Mouse (Mus musculus) CH12F3 (cell line): ENCODE results near the gene Gm20716.

ENCODE experiments used
- in situ Hi-C: fragments of 300-500 bp; cut with MboI; formaldehyde crosslinking; loops from 2 replicates; pipeline ENCODE4 v1.14.3; 2020; ENCODE audit warnings: low sequenced_read_pairs

The Gm20716 gene

DNA sequence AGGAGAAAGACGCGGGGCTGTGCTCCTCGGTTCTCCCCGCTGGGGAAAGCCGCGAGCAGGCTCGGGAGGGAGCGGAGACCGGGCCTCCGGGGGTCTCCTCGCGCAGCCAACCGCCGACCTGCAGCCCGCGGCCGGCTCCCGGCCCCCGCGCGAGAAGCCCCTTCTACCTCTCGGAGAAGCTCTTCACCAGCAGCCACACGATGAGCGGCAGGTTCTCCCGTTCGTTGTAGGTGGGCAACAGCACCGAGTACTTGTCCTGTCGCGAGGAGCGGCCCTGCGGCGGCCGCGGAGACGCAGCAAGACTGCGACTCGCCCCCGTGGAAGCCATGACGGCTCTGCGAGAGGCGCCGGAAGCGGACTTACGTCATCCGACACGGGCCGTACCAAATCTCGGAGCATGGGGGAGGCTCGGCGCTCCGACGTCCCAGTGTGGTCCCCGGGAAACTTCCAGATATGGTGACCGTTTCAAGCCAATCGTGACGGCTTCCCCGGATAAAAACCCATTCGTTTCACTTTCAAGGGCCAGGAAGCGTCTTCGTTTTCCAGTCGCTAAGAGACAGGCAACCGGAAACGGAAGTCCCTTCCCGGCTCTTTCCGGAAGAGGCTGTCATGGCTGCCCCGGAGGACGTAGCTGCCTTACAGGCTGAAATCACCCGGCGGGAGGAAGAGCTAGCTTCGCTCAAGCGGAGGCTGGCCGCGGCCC is at the start of gene Gm20716, which contains the start of the genes Dpm1 and Mocs3:
Gm20716 (minus strand) TSS at position 339 of the 703 bp plus-strand sequence.
Dpm1 (minus strand) TSS at position 566 of the 703 bp plus-strand sequence.
Mocs3 (plus strand) TSS at position 597 of the 703 bp plus-strand sequence.
- in situ Hi-C loops, result no loop called here

DNA sequence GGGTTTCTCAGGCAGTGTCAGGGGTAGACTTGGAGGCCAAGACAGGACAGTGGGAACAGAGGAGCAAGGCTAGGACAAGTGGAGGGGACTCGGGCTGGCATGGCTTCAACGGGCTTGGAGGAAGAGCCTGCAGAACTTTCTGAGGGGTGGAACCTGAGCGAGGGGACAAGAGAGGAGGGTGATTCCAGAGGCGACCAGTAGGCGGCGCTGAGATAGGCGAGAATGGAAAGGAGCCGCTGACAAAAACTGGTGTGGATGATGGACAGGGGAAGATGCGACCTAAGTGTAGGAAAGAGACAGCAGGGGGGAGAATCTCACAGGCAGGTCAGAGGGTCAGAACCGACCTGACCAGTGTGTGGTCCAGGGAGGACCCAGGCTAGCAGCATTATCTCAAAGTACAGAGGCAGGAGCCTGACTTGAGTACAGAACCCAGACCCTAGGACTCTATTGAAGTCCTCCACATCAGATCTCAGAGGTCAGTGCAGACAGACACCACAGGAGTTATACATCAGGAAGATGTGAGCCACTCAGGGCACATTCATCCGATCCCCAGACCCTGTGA is 44.3 kb upstream of the Gm20716 start:
- in situ Hi-C loops, result loop anchor here (25.0 kb wide), 1 partner anchor 363 kb away; no protein-coding TSS in a partner anchor

GRCm38 (mm10) chr2:168273387-168273786 is 43.2 kb upstream of the Gm20716 start:
- in situ Hi-C loops, result loop anchor here (25.0 kb wide), 1 partner anchor 364 kb away; no protein-coding TSS in a partner anchor

DNA sequence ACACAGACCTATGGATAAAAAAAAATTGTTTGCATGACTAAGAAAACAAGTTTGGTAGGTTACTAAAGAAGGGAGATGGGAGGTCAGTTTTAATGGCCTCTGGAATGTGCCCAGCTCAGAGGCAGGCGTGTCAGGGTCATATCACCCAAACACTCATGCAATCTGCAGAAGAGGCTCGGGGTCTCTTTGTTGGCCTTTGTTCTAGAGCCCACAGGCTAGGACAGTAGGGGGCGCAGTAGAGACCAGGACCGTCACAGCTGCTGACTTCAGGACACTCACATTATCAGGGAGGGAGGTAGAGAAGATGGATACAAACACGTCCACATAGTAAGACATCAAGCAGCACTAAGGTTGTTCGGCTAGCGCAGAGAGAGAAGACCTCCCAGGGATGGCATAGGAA is 37.9 kb upstream of the Gm20716 start:
- in situ Hi-C loops, result loop anchor here (25.0 kb wide), 1 partner anchor 369 kb away; no protein-coding TSS in a partner anchor

- in situ Hi-C loops, result loop anchor here (25.0 kb wide), 1 partner anchor 376 kb away; no protein-coding TSS in a partner anchor
Measured at GRCm38 (mm10) chr2:168260900-168261299, 30.7 kb upstream of the Gm20716 start.

DNA sequence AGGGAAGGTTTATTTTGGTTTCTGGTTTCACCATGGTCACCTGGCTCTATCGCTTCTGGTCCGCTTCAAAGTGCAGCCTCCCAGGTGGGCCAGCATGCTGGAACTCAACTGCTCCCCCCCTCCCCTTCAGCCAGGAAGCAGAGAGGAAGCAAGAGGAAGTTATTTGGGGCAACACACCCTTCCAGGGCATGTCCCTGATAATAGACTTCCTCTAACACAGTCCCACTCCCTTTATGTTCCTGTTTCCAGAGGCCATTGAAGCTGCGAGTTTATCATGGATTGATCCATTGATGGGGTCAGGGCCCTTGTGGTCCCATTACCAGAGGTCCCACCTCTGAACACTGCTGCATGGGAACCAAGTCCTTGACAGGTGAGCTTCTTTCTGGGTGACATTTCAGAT is 30.0 kb upstream of the Gm20716 start:
- in situ Hi-C loops, result loop anchor here (25.0 kb wide), 1 partner anchor 377 kb away; no protein-coding TSS in a partner anchor

- in situ Hi-C loops, result loop anchor here (10.0 to 25.0 kb wide), 2 partner anchors 186 to 378 kb away; no protein-coding TSS in a partner anchor
Measured at GRCm38 (mm10) chr2:168259046-168259445, 28.9 kb upstream of the Gm20716 start.

- in situ Hi-C loops, result loop anchor here (10.0 to 25.0 kb wide), 2 partner anchors 188 to 380 kb away; no protein-coding TSS in a partner anchor
Measured at GRCm38 (mm10) chr2:168257188-168257587, 27.0 kb upstream of the Gm20716 start.

- in situ Hi-C loops, result loop anchor here (10.0 to 25.0 kb wide), 2 partner anchors 188 to 381 kb away; no protein-coding TSS in a partner anchor
Measured at GRCm38 (mm10) chr2:168256506-168256905, 26.3 kb upstream of the Gm20716 start.

- in situ Hi-C loops, result loop anchor here (10.0 to 25.0 kb wide), 2 partner anchors 191 to 383 kb away; no protein-coding TSS in a partner anchor
Measured at GRCm38 (mm10) chr2:168253822-168254221, 23.7 kb upstream of the Gm20716 start.

- in situ Hi-C loops, result loop anchor here (10.0 to 25.0 kb wide), 2 partner anchors 192 to 385 kb away; no protein-coding TSS in a partner anchor
Measured at GRCm38 (mm10) chr2:168252639-168253292, 22.6 kb upstream of the Gm20716 start.

GRCm38 (mm10) chr2:168250270-168250669 is 20.1 kb upstream of the Gm20716 start:
- in situ Hi-C loops, result loop anchor here (10.0 to 25.0 kb wide), 2 partner anchors 195 to 387 kb away; no protein-coding TSS in a partner anchor

DNA sequence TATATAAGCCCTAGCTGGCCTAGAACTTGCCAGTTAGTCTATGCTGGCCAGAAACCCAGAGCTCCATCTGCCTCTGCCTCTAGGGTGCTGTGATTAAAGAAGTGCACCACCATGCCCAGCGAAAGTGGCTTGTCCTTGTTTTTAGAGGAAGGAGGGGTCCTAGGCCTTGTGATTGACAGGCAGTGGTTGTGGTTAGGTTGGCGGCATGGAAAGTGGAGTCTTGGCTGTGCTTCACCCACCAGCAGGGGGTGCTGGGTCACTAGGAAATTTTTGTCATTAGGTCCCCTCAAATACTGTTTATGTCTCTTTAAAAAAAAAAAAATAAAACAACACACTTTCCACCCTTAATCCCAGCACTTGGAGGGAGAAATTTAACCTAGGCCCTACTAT is 18.7 kb upstream of the Gm20716 start:
- in situ Hi-C loops, result no loop called here

DNA sequence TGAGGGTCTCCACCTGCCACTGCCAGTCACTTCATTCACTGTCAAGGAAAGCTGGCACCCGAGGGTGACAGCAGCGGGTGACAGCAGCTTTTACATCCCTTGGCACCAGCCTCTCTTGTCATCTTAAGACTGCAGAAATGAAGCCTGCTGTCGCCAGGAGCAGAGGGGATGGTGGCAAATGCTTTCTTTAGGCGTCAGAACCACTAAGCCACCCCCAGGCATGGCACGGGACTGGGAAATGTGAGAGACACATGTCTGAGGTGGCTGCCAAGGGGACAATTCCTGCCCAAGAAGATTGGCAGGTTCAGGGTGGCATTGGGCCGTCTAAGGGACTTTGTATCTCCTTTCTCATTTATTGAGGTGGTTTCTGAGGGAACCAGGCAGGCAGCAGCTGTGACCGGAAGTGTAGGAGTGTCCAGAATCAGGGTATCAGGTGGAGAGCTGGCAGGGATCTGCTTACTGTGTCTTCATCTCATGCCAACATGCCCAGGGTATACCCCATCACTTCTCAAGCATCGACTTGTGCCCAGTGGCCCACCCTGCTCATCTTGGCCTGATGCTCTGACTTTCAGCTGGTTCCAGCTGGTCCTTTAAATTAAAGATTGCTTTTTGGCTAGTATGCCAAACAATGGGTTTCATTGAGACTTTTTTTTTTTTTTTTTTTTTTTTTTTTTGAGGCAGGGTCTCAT is 18.1 kb upstream of the Gm20716 start:
- in situ Hi-C loops, result no loop called here

- in situ Hi-C loops, result no loop called here
Measured at GRCm38 (mm10) chr2:168245571-168245970, 15.4 kb upstream of the Gm20716 start.

DNA sequence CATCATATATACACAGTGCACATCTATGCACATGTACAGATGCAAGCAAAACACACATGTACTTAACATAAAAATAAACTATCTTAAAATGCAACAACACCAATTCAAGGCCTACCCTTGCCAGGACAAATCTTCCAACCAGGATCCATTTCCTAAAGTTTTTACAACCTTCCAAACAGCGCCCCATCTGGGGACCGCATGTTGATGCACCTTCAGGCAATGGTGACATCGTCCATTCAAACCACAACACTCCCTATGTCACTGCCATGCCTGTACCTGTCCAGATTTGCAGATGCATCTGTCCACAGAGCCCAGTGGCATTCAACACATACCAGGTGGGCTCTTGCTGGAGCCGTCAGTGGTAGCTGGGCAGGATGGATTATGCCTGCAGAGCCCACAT is 13.1 kb upstream of the Gm20716 start:
- in situ Hi-C loops, result no loop called here

GRCm38 (mm10) chr2:168242841-168243240 is 12.7 kb upstream of the Gm20716 start:
- in situ Hi-C loops, result no loop called here

DNA sequence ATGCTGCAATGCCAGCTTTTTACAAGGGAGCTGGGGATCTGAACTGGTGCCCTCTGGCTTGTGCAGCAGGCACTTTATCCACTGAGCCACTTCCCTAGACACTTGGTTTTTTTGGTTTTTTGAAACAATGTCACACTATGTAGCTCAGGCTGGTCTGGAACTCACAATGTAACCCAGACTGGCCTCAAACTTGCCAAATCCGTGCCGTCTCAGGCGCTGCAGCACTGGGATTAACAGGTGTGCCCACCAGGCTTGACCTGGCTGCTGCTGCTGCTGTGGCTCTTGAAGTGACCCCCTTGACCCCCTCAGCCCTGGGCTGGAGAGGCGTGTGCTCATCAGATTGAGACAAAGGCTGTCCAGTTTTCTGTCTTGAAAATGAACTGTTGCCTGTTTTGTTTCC is 8.2 kb upstream of the Gm20716 start:
- in situ Hi-C loops, result no loop called here

GRCm38 (mm10) chr2:168233286-168233685 is 3.1 kb upstream of the Gm20716 start:
- in situ Hi-C loops, result no loop called here

DNA sequence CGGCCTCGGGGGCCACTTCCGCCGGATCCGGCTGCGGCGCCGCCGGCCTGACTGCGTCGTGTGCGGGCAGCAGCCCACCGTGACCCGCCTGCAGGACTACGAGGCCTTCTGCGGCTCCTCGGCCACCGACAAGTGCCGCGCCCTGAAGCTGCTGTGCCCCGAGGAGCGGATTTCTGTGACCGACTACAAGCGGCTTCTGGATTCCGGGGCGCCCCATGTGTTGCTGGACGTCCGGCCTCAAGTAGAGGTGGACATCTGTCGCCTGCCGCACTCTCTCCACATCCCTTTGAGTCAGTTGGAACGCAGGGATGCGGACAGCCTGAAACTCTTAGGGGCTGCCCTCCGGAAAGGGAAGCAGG is 1.3 kb upstream of the Gm20716 start:
- in situ Hi-C loops, result no loop called here
